Mouse (Mus musculus): ENCODE data around the gene Tiam1.

GRCm38 (mm10) chr16:89864710-89865109 is 278.9 kb downstream of the Tiam1 start:
- TF ChIP-seq POLR2A (IDR thresholded peaks at IDR 0.05; ENCODE audit: low read depth, low read length) (no peak), CTCF (IDR thresholded peaks at IDR 0.05; ENCODE audit: extremely low read depth, insufficient read length, insufficient replicate concordance, low read depth, low read length) (no peak)

All from small intestine, adult 2 months (tissue).